Mouse (Mus musculus) embryonic facial prominence, embryonic 12.5 days (tissue): ENCODE data around the gene Apba1. TPM values are rescaled to one million over a fixed set of nuclear protein-coding genes. Genes with fewer than 3 reads are reported as not detected.

ENCODE experiments used
- ATAC-seq: fragments of 200-750 bp; cut with Nextera tagmentation; 2 replicates; pipeline ENCODE4 v1.8.0; 2017; ENCODE audit not compliant: insufficient number of reproducible peaks, insufficient read depth, low FRiP score, low TSS enrichment
- H3K27ac ChIP-seq: fragments of 300-500 bp; sonication (generic); 2 replicates; pipeline ENCODE4 v1.5.1; 2016; ENCODE audit warnings: mild to moderate bottlenecking
- H3K27me3 ChIP-seq: fragments of 300-500 bp; sonication (generic); 2 replicates; pipeline ENCODE4 v1.6.1; 2016; ENCODE audit warnings: mild to moderate bottlenecking, moderate library complexity
- H3K36me3 ChIP-seq: fragments of 300-500 bp; sonication (generic); 2 replicates; pipeline ENCODE4 v1.6.1; 2016; ENCODE audit warnings: mild to moderate bottlenecking
- H3K4me1 ChIP-seq: fragments of 300-500 bp; sonication (generic); 2 replicates; pipeline ENCODE4 v1.6.1; 2016
- H3K4me2 ChIP-seq: fragments of 300-500 bp; sonication (generic); replicated peaks from 2 replicates; pipeline ENCODE4 v1.6.1; 2016; ENCODE audit warnings: mild to moderate bottlenecking, moderate library complexity
- H3K4me3 ChIP-seq: fragments of 300-500 bp; sonication (generic); 2 replicates; pipeline ENCODE4 v1.5.1; 2016; ENCODE audit warnings: mild to moderate bottlenecking
- H3K9ac ChIP-seq: fragments of 300-500 bp; sonication (generic); 2 replicates; pipeline ENCODE4 v1.6.1; 2016; ENCODE audit warnings: mild to moderate bottlenecking, moderate library complexity
- H3K9me3 ChIP-seq: fragments of 300-500 bp; sonication (generic); 2 replicates; pipeline ENCODE4 v1.6.1; 2016; ENCODE audit warnings: mild to moderate bottlenecking, moderate library complexity
- WGBS: fragments of 180-500 bp; shearing (Covaris S2); methylation state at CpG from one replicate; pipeline ENCODE4 v1.1.7; 2016; 5-methylcytosine and 5-hydroxymethylcytosine counted together
- polyA plus RNA-seq: library from polyadenylated mRNA; unstranded; fragments of >200 nt; fragmentation: Nextera tagmentation; extraction: Ambion mirVana; gene quantifications from 2 replicates; pipeline ENCODE4 v1.2.1, GENCODE M21; 2016

Gene Apba1
- polyA plus RNA-seq, 1 experiment from 2014 or later = 0.96 TPM

DNA sequence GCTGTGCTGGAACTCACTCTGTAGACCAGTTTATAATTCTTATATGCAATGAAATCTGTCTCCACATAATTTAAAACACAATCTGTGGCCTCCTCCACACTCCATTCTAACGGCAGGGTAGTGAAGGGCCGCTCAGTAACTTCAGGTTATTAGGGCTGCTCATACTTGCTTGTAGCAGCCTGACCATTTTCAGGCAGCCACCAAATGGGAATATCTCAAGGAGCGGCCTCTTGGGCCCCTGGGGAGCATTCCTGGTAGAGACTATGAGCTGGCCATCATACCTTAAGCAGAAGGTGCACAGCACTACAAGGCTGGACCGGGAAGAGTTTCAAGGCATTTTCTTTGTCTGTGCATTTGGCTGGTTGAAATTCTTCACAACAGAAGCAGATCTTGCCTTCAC lies 229.5 kb downstream of the Apba1 start:
- Histone ChIP-seq H3K36me3 (no peaks in the 10 kb centered on the region), H3K9me3 (no peaks in the 10 kb centered on the region), H3K27me3 (no peaks in the 10 kb centered on the region), H3K4me2 (no peak overlapping the region), H3K4me3 (no peak overlapping the region), H3K9ac (no peak overlapping the region), H3K27ac (no peak overlapping the region), H3K4me1 (no peaks in the 10 kb centered on the region)
- 84% methylated on average over 4 of the region's 4 CpGs for WGBS
- ATAC-seq = no peak

DNA sequence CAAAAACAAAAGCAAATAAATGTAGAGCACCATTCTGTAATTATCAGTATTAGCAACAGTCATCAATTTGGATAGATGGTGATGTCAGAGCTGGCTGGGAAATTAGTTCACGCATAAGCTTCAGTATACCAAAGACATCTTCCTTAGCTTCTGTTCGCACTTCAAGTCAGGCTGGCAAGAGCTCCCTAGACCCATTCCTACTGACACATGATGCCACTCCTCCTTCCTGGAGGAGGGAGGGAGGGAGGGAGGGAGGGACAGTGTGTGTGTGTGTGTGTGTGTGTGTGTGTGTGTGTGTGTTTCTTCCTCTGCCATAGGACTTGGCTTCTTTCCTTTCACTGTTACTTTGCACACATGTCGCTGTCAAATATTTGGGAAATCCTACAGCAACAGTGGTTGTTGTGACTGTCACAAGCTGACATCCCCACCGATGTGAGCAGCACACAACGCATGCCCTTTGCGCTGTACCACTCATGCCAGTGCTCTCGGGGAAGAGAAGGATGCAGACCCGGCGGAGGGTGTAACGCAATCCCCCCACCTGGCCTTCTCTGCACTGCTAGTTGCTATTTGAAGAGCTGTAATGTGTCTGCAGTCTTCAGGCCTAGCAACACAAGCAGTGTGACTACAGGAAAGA lies 237.2 kb downstream of the Apba1 start:
- no peaks in the 10 kb centered on the region for H3K27me3 ChIP-seq
- H3K36me3 ChIP-seq = no peaks in the 10 kb centered on the region
- no peaks in the 10 kb centered on the region for H3K4me1 ChIP-seq
- WGBS = 73% methylated on average over 10 of the region's 10 CpGs
- H3K27ac ChIP-seq = no peak overlapping the region
- no peak overlapping the region for H3K4me3 ChIP-seq
- no peaks in the 10 kb centered on the region for H3K9me3 ChIP-seq
- ATAC-seq = no peak
- no peak overlapping the region for H3K9ac ChIP-seq
- H3K4me2 ChIP-seq = no peak overlapping the region

Other genes with a start within 250 kb of the Apba1 start
- gene 1700028P14Rik, start 106.1 kb upstream of the Apba1 start, polyA plus RNA-seq = 0.36 and 0.69 TPM in 2 replicates
- gene Ptar1, start 71.5 kb upstream of the Apba1 start, polyA plus RNA-seq = 5.9 and 7.0 TPM in 2 replicates